9 mouse cellular contexts compared by ENCODE assay signal in the genomic region with DNA sequence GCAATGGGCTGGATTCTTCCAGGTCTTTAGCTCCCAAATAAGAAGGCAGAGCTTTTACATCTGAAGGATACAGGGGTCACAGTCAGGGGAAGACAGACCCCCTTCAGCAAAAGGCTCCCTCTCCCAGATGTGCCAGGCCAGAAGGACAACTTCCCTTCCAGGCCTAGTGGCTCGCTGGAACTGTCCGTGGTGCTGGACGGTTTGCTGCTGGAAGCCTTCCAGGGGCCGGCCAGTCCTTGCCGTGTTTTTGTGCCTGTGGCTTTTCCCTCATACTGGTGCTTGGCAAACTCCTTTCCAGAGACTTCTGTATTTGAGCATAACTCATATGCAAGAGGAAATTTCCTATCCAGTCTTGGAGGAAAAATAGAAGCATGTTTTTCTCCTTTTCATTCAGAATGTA. TPM values are rescaled to one million over a fixed set of nuclear protein-coding genes. Genes with fewer than 3 reads are reported as not detected.
DNase-seq lines count a peak whose midpoint lies in the region; ATAC-seq and TF ChIP-seq lines count a peak whose summit lies in the region.
"Had no signal": no experiment of that assay in that cellular context is flagged by ENCODE, and none has a peak within 500 bp of the region (broad histone marks: within the 10 kb centered on the region; RNA-seq: fewer than 3 reads in every experiment).

No protein-coding gene starts in this region.

- 3% methylated on average over 5 of the region's 5 CpGs for WGBS in kidney, embryonic 15.5 days
- WGBS in embryonic facial prominence, embryonic 11.5 days = 8% methylated on average over 5 of the region's 5 CpGs
- 6% methylated on average over 5 of the region's 5 CpGs for WGBS in liver, postnatal 0 days (ENCODE audit: insufficient replicate concordance)
- 12% methylated on average over 5 of the region's 5 CpGs for WGBS in forebrain, embryonic 13.5 days

- H3K9me3 ChIP-seq in kidney, embryonic 15.5 days (replicated peaks) = no peaks in the 10 kb centered on the region
- H3K9me3 ChIP-seq in embryonic facial prominence, embryonic 11.5 days (replicated peaks; ENCODE audit: control insufficient read depth, low read length) = no peaks in the 10 kb centered on the region
- H3K9me3 ChIP-seq in liver, postnatal 0 days (ENCODE audit: low read length) = no peaks in the 10 kb centered on the region
- H3K9me3 ChIP-seq in forebrain, embryonic 13.5 days (replicated peaks) = no peaks in the 10 kb centered on the region
- H3K9me3 ChIP-seq: heart, embryonic 15.5 days had no signal

- TF ChIP-seq EP300 in liver, postnatal 0 days (IDR thresholded peaks at IDR 0.05; ENCODE audit: low read depth) = no peak

- H3K36me3 ChIP-seq in kidney, embryonic 15.5 days = no peaks in the 10 kb centered on the region
- H3K36me3 ChIP-seq in embryonic facial prominence, embryonic 11.5 days (replicated peaks; ENCODE audit: control insufficient read depth, insufficient read depth, low read depth, low read length) = no peaks in the 10 kb centered on the region
- no peaks in the 10 kb centered on the region for H3K36me3 ChIP-seq in liver, postnatal 0 days (replicated peaks; ENCODE audit: insufficient read depth, low read length)
- no peaks in the 10 kb centered on the region for H3K36me3 ChIP-seq in forebrain, embryonic 13.5 days (ENCODE audit: poor library complexity, severe bottlenecking)
- H3K36me3 ChIP-seq: heart, embryonic 15.5 days had no signal

- no peak overlapping the region for H3K4me3 ChIP-seq in kidney, embryonic 15.5 days (replicated peaks)
- H3K4me3 ChIP-seq in embryonic facial prominence, embryonic 11.5 days (ENCODE audit: low read depth, low read length) = no peak overlapping the region
- no peak overlapping the region for H3K4me3 ChIP-seq in liver, postnatal 0 days (ENCODE audit: low read depth, low read length)
- no peak overlapping the region for H3K4me3 ChIP-seq in forebrain, embryonic 13.5 days
- H3K4me3 ChIP-seq: heart, embryonic 15.5 days had no signal

- peaks cover 29% of the 10 kb centered on the region for H3K4me1 ChIP-seq in kidney, embryonic 15.5 days
- H3K4me1 ChIP-seq in embryonic facial prominence, embryonic 11.5 days (ENCODE audit: control insufficient read depth, insufficient read depth, low read length) = peaks cover 4% of the 10 kb centered on the region; the same call in 1 of the 2 replicates
- no peaks in the 10 kb centered on the region for H3K4me1 ChIP-seq in liver, postnatal 0 days (ENCODE audit: insufficient read depth)
- H3K4me1 ChIP-seq in forebrain, embryonic 13.5 days = peaks cover 28% of the 10 kb centered on the region

- no peak overlapping the region for H3K9ac ChIP-seq in kidney, embryonic 15.5 days
- no peak overlapping the region for H3K9ac ChIP-seq in embryonic facial prominence, embryonic 11.5 days (replicated peaks; ENCODE audit: low read length)
- H3K9ac ChIP-seq in liver, postnatal 0 days (replicated peaks) = no peak overlapping the region
- H3K9ac ChIP-seq in forebrain, embryonic 13.5 days = no peak overlapping the region
- H3K9ac ChIP-seq: heart, embryonic 15.5 days had no signal

- ATAC-seq in kidney, embryonic 15.5 days (replicated peaks; ENCODE audit: low FRiP score) = no peak
- ATAC-seq in embryonic facial prominence, embryonic 11.5 days (replicated peaks; ENCODE audit: insufficient number of reproducible peaks, low FRiP score, low TSS enrichment, low read depth) = no peak
- no peak for ATAC-seq in liver, postnatal 0 days
- ATAC-seq in erythroblast, adult 5-6 weeks (replicated peaks; ENCODE audit: low FRiP score, poor library complexity, severe bottlenecking) = no peak
- no peak for ATAC-seq in cerebellum, adult (ENCODE audit: insufficient number of reproducible peaks, low FRiP score, low TSS enrichment)
- ATAC-seq in forebrain, embryonic 13.5 days = no peak

- H3K27ac ChIP-seq in kidney, embryonic 15.5 days = no peak overlapping the region
- no peak overlapping the region for H3K27ac ChIP-seq in embryonic facial prominence, embryonic 11.5 days (replicated peaks; ENCODE audit: low read depth, low read length)
- no peak overlapping the region for H3K27ac ChIP-seq in liver, postnatal 0 days (ENCODE audit: low read depth)
- H3K27ac ChIP-seq in forebrain, embryonic 13.5 days = no peak overlapping the region
- H3K27ac ChIP-seq: heart, embryonic 15.5 days had no signal

- H3K4me2 ChIP-seq in kidney, embryonic 15.5 days = no peak overlapping the region
- H3K4me2 ChIP-seq in embryonic facial prominence, embryonic 11.5 days (ENCODE audit: low read depth, low read length) = no peak overlapping the region
- H3K4me2 ChIP-seq in liver, postnatal 0 days (ENCODE audit: low read depth, low read length) = no peak overlapping the region
- H3K4me2 ChIP-seq in forebrain, embryonic 13.5 days = no peak overlapping the region
- H3K4me2 ChIP-seq: heart, embryonic 15.5 days had no signal

- H3K27me3 ChIP-seq in kidney, embryonic 15.5 days = peaks cover 56% of the 10 kb centered on the region
- H3K27me3 ChIP-seq in embryonic facial prominence, embryonic 11.5 days (ENCODE audit: control insufficient read depth, insufficient read depth, low read length) = peaks cover 46% of the 10 kb centered on the region
- peaks cover 51% of the 10 kb centered on the region for H3K27me3 ChIP-seq in liver, postnatal 0 days (ENCODE audit: insufficient read depth, low read length)
- peaks cover 69% of the 10 kb centered on the region for H3K27me3 ChIP-seq in forebrain, embryonic 13.5 days

- TF ChIP-seq CTCF in liver, postnatal 0 days (IDR thresholded peaks at IDR 0.05; ENCODE audit: low read depth) = no peak

- peak; percentile 38 for DNase-seq in kidney, adult 18-20 months
- peak; percentile 60 for DNase-seq in ZHBTc4 (ENCODE audit: low read depth, low spot score)
- peak; percentile 87 for DNase-seq in embryonic facial prominence, embryonic 11.5 days (ENCODE audit: low spot score)
- peak; percentile 66 for DNase-seq in liver, postnatal 0 days

RNA-seq across cellular contexts. Expression of gene Chat, which starts 1.8 kb away (rescaled TPM):
- polyA plus RNA-seq in kidney, embryonic 15.5 days (2015; fragmentation: Nextera tagmentation; extraction: Ambion mirVana) = not detected in 2 replicates
- polyA plus RNA-seq in embryonic facial prominence, embryonic 11.5 days (2014; fragmentation: Nextera tagmentation; extraction: Ambion mirVana) = 0.10 TPM in 1 of 2 replicates, not detected in the other
- not detected in 2 replicates for polyA plus RNA-seq in liver, postnatal 0 days (2015; fragmentation: Nextera tagmentation; extraction: Ambion mirVana)
- total RNA-seq in erythroblast, adult 5-6 weeks (2015; ENCODE audit: low replicate concordance) = not detected in 2 replicates
- total RNA-seq in erythroblast, adult 5-6 weeks (2017; ENCODE audit: low replicate concordance) = not detected in 2 replicates
- 0.15 TPM in 1 of 2 replicates, not detected in the other for polyA plus RNA-seq in forebrain, embryonic 13.5 days (2015; fragmentation: Nextera tagmentation; extraction: Ambion mirVana)
- polyA plus RNA-seq: heart, embryonic 15.5 days had no signal

RNA-seq across cellular contexts. Expression of gene Slc18a3, which starts 3.0 kb away (rescaled TPM):
- 0.36 TPM in 2 replicates for polyA plus RNA-seq in kidney, embryonic 15.5 days (2015; fragmentation: Nextera tagmentation; extraction: Ambion mirVana)
- polyA plus RNA-seq in embryonic facial prominence, embryonic 11.5 days (2014; fragmentation: Nextera tagmentation; extraction: Ambion mirVana) = 0.67 and 0.80 TPM in 2 replicates
- not detected in 2 replicates for polyA plus RNA-seq in liver, postnatal 0 days (2015; fragmentation: Nextera tagmentation; extraction: Ambion mirVana)
- total RNA-seq in erythroblast, adult 5-6 weeks (2015; ENCODE audit: low replicate concordance) = not detected in 2 replicates
- not detected in 2 replicates for total RNA-seq in erythroblast, adult 5-6 weeks (2017; ENCODE audit: low replicate concordance)
- polyA plus RNA-seq in forebrain, embryonic 13.5 days (2015; fragmentation: Nextera tagmentation; extraction: Ambion mirVana) = 0.33 and 0.35 TPM in 2 replicates

RNA-seq across cellular contexts. Expression of gene Ercc6, which starts 45.7 kb away (rescaled TPM):
- 19.2 and 23.5 TPM in 2 replicates for polyA plus RNA-seq in kidney, embryonic 15.5 days (2015; fragmentation: Nextera tagmentation; extraction: Ambion mirVana)
- polyA plus RNA-seq in embryonic facial prominence, embryonic 11.5 days (2014; fragmentation: Nextera tagmentation; extraction: Ambion mirVana) = 20.5 and 26.3 TPM in 2 replicates
- 5.3 and 5.4 TPM in 2 replicates for polyA plus RNA-seq in liver, postnatal 0 days (2015; fragmentation: Nextera tagmentation; extraction: Ambion mirVana)
- 2.9 and 5.4 TPM in 2 replicates for total RNA-seq in erythroblast, adult 5-6 weeks (2015; ENCODE audit: low replicate concordance)
- 7.0 and 9.3 TPM in 2 replicates for total RNA-seq in erythroblast, adult 5-6 weeks (2017; ENCODE audit: low replicate concordance)
- polyA plus RNA-seq in forebrain, embryonic 13.5 days (2015; fragmentation: Nextera tagmentation; extraction: Ambion mirVana) = 25.2 and 28.4 TPM in 2 replicates
